Mouse (Mus musculus) heart, postnatal 14 days (tissue): ENCODE data around the gene Ppp4c. TPM values are rescaled to one million over a fixed set of nuclear protein-coding genes. Genes with fewer than 3 reads are reported as not detected.

ENCODE experiments used
- total RNA-seq, 2 experiments: library from RNA; stranded (reverse); gene quantifications; 2 replicates each; pipeline ENCODE4 v1.2.3; 2021

The Ppp4c gene
- total RNA-seq, 2 experiments from 2014 or later = 38.8 to 49.6 TPM

Other genes with a start within 250 kb of the Ppp4c start
- gene Eif3c, start 226.1 kb downstream of the Ppp4c start, total RNA-seq = 100 to 1,000 TPM; 138 to 140 TPM
- gene Apobr, start 207.6 kb downstream of the Ppp4c start, total RNA-seq = 1 to 10 TPM in 1 of 2 experiments, under 1 TPM in 1; 0.65 to 1.7 TPM
- 10 to 100 TPM; 13.2 to 13.3 TPM for gene Cln3, start 206.7 kb downstream of the Ppp4c start, total RNA-seq
- not detected for gene Il27, start 197.6 kb downstream of the Ppp4c start, total RNA-seq
- 1 to 10 TPM; 8.7 to 9.2 TPM for gene Nupr1, start 161.6 kb downstream of the Ppp4c start, total RNA-seq
- gene Sgf29, start 143.2 kb downstream of the Ppp4c start, total RNA-seq = 10 to 100 TPM; 24.6 to 28.6 TPM
- gene Sult1a1, start 116.1 kb downstream of the Ppp4c start, total RNA-seq = 10 to 100 TPM; 38.6 to 43.2 TPM
- gene Bola2, start 97.1 kb downstream of the Ppp4c start, total RNA-seq = 10 to 100 TPM; 49.2 to 51.2 TPM
- gene Slx1b, start 96.7 kb downstream of the Ppp4c start, total RNA-seq = 1 to 10 TPM; 5.7 to 7.7 TPM
- 10 to 100 TPM in 1 of 2 experiments, 1 to 10 TPM in 1; 8.8 to 28.1 TPM for gene Coro1a, start 84.7 kb downstream of the Ppp4c start, total RNA-seq
- gene Mapk3, start 32.9 kb downstream of the Ppp4c start, total RNA-seq = 10 to 100 TPM; 69.8 to 77.4 TPM
- 1 to 10 TPM; 3.1 to 3.8 TPM for gene Gdpd3, start 26.2 kb downstream of the Ppp4c start, total RNA-seq
- gene Ypel3, start 15.5 kb downstream of the Ppp4c start, total RNA-seq = 10 to 100 TPM; 62.9 to 77.1 TPM
- under 1 TPM; 0.44 to 0.62 TPM for gene Tbx6, start 11.0 kb downstream of the Ppp4c start, total RNA-seq
- gene Fam57b, start 5.2 kb upstream of the Ppp4c start, total RNA-seq = 10 to 100 TPM; 12.9 to 13.7 TPM
- gene 4930451I11Rik, start 39.1 kb upstream of the Ppp4c start, total RNA-seq = not detected
- not detected for gene Doc2a, start 54.9 kb upstream of the Ppp4c start, total RNA-seq
- gene Hirip3, start 69.5 kb upstream of the Ppp4c start, total RNA-seq = 1 to 10 TPM; 5.4 to 7.4 TPM
- 10 to 100 TPM; 21.2 to 21.4 TPM for gene Ino80e, start 69.9 kb upstream of the Ppp4c start, total RNA-seq
- 10 to 100 TPM; 61.4 to 61.7 TPM for gene Taok2, start 92.2 kb upstream of the Ppp4c start, total RNA-seq
- gene Tmem219, start 130.4 kb upstream of the Ppp4c start, total RNA-seq = 10 to 100 TPM; 10.9 to 13.0 TPM
- 1 to 10 TPM; 6.9 to 7.6 TPM for gene Kctd13, start 136.4 kb upstream of the Ppp4c start, total RNA-seq
- gene Asphd1, start 157.1 kb upstream of the Ppp4c start, total RNA-seq = under 1 TPM in 1 of 2 experiments, not detected in 1; 0.60 TPM
- 10 to 100 TPM; 14.2 to 17.2 TPM for gene Sez6l2, start 158.1 kb upstream of the Ppp4c start, total RNA-seq
- gene Cdipt, start 183.4 kb upstream of the Ppp4c start, total RNA-seq = 10 to 100 TPM; 63.3 to 66.1 TPM
- gene Cdiptos, start 183.6 kb upstream of the Ppp4c start, total RNA-seq = under 1 TPM; 0.45 to 0.59 TPM
- 10 to 100 TPM; 44.6 to 45.9 TPM for gene Mvp, start 222.1 kb upstream of the Ppp4c start, total RNA-seq
- not detected for gene Pagr1b, start 224.0 kb upstream of the Ppp4c start, total RNA-seq
- gene Pagr1a, start 224.9 kb upstream of the Ppp4c start, total RNA-seq = 10 to 100 TPM; 15.2 to 20.6 TPM
- 10 to 100 TPM; 18.0 to 19.8 TPM for gene Gm42742, start 228.6 kb upstream of the Ppp4c start, total RNA-seq
- gene Prrt2, start 228.7 kb upstream of the Ppp4c start, total RNA-seq = 1 to 10 TPM; 1.1 to 1.2 TPM
- 10 to 100 TPM; 81.8 to 91.3 TPM for gene Maz, start 234.5 kb upstream of the Ppp4c start, total RNA-seq
- gene Kif22, start 250.0 kb upstream of the Ppp4c start, total RNA-seq = 1 to 10 TPM; 4.6 to 8.2 TPM